Mouse (Mus musculus): Measurements from ENCODE around the gene Arhgap17. TPM values are rescaled to one million over a fixed set of nuclear protein-coding genes. Genes with fewer than 3 reads are reported as not detected.

The Arhgap17 gene
- total RNA-seq, 2 experiments from 2014 or later = 23.2 to 79.4 TPM

DNA sequence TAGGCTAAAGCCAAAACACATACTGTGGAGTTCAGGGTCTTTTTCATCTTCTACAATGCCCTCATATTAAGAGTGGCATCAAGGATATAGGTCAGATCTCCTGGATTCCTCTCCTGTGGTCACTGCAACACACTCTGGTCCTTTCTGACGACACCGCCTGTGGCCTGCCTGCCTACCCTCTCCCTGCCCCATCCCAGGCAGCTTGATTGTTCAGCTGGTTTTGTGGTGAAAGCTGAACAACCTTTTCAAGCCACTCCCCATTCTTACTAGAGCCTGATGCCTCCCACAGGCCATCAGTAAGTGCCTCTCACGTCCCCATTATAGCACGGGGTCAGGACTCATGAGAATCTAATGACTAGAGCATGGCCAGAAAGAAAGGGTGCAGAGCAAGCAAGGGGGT, 80.5 kb downstream of the Arhgap17 start:
- no peak for ATAC-seq (replicated peaks; ENCODE audit: poor library complexity)

DNA sequence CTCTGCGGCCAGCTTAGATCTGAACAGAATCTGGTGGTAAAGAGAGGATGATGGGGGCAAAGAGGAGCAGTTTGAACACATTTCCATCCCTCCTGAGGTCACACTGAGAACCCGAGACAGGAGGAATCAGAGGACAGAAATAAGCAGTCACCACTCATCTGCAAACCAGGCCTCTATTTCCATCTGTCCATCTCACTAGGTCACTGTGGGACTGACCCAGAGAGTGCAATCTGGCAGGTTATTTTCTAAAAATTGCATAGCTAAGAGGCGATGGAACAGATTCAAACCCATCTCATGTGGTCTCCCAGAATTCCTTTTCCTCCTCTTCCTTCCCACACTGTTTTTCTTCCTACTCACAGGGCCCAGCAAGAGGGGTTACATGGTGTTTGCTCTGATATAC, 81.8 kb downstream of the Arhgap17 start:
- ATAC-seq (replicated peaks; ENCODE audit: poor library complexity) = no peak

DNA sequence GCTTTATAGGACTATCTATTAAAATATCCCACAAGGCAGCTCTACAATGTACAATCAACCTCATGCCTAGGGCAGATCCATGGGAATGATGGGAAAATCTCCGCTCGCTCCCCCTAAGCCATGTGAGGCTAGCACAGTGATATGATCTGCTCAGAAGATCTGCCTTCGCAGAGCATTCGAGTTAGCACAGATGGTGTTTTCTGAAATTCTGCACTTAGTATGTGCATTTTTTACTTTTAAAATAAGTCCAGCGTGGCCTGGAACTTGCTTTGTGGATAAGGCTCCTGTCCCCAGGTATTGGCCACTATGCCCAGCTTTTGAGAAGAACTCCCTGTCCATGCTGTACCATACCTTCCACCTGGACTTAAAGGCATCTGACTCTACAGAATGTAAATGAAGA, 83.8 kb downstream of the Arhgap17 start:
- ATAC-seq (replicated peaks; ENCODE audit: poor library complexity) = no peak

DNA sequence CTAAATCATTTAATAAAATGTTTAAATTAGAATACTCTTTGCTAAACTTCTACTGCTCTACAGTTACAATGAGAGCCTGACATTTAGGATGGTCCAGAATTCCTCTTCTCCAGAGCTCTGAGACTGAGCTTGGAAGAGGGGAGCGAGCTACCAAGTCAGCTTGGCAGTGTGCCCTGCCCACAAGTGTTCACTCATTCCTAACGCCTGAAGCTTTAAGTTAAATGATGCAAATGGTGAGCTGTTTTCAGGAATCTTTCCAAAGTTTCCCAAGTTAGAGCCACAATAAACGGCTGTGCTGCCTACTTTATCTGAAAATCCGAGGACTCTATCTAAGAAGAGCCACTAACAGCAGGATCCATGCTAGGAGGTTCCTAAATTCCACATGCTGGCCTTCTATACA, 85.9 kb downstream of the Arhgap17 start:
- ATAC-seq (replicated peaks; ENCODE audit: poor library complexity) = no peak

DNA sequence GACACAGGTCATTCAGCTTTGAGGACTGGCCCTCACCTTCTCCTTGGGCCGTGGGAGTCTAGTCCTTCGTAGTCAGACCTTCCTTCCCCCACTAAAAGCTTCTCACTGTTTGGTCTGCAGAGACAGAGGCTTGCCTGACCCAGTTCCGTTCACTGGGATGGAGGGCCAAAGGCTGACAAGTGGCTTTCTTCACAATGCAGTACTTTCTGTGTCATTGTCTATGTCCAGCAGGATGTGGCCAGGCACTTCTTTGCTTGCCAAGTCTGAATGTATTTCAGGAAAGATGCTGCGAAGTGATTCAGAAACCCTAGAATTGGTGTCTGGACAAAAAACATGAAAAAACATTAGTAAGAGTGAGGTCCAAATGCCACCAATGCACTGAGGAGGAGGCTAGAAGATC, 89.9 kb downstream of the Arhgap17 start:
- ATAC-seq (replicated peaks; ENCODE audit: poor library complexity) = no peak

DNA sequence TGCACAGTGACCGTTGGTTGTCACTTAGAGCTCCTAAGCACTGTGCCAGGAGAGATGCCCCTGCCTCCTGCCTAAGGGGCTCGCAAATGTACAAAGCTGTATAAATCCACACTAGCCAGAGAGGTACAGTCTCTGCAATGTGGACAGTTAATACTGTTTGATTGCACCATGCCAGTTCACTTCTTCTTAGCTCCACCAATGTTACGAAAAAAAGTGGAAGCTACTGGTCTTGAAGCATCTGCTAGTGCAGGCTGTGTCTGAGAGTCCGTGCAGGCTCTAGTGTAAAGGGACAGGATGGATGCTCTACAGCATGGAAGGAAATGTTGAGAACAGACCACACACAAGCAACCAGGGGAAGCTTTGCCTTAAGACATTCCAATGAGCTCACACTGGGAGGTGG, 93.1 kb downstream of the Arhgap17 start:
- ATAC-seq (replicated peaks; ENCODE audit: poor library complexity) = peak; percentile 80

DNA sequence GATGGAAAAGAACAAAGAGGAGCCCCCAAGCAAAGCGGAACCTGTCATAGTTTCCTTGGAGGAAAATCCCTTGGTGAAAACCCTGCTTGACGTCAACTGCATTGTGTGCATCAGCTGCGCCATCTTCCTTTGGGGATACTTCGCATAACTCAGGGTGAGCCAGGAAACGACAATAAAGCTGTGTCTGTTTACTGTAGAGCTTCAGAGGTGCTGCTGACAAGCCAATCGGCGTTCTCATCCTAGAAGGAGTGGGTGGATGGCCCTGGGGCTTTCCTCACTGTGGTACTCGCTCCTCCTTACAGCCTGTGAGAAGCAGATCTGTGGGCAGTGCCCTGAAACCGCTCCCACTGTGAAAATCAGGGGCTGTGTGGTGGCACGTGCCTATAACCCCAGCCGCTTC, 96.7 kb downstream of the Arhgap17 start:
- ATAC-seq (replicated peaks; ENCODE audit: poor library complexity) = no peak

DNA sequence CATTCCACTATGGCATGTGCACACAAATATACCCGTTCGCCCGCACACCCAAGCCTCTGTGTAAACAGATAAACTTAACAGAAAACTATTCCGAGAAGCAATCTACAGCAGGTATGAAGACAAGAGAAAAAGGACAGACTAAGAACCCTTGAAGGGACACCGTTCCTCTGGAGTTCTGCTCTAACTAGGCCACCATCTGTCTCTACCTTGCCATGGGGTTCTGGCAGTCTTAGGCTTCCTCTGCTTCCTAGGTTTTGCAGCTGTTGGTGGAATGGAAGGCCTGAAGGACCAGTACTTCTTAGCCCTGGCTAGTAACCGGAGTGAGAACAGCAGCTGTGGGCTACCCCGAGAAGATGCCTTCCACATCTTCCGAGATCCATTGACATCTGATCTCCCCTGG, 111.6 kb downstream of the Arhgap17 start:
- ATAC-seq (replicated peaks; ENCODE audit: poor library complexity) = no peak

DNA sequence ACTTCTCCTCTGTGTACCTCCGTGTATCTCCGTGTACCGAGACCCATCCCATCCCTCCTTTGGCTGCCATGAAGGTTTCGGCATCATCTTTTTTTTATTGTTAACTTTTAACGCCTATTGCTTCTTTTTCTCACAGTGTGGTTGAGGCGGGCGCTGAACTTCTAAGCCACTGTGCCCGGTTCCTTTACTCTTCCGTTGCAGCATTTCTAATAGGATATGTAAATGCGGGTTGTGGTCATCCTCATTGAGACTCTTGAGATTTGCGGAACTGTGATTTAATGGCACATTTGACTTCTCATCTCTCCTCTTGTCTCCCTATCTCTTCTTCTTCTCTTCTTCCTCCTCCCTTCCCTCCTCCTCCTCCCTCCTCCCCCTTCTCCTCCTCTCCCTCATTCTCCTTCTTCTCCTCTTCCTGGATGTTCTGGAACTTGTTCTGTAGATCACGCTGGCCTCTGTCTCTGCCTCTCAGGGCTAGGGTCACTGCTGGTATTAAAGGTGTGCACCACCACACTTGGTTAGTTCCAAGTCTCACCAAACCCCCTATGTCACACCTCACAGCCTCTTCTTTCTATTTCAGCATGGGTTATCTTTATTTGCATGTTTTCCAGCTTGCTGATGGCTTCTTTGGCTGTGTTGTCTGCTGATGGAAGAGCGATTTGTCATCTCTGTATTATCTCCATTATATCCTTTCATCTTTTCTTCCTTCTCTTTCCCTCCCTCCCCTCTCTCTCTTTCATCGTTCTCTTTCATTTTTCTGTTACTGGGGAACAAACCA, 115.3 kb downstream of the Arhgap17 start:
- no peak for ATAC-seq (replicated peaks; ENCODE audit: poor library complexity)

DNA sequence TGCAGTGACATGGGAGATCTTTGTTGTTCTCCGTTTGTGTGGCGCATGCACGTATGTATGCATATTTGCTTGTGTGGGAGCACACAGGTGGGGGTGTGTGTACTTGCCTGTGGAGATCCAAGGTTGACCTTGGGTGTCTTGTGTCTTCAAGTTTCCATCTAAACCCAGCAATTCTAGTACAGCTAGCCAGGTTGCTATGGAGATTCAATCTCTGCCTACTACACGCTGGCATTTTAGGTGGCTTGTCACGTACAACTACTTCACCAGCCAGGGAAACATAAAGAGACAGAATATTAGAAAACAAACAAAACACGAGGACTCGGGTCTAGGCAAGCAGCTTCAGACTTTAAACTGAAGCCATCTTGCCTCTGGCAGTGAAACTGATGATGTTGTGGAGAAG, 116.3 kb downstream of the Arhgap17 start:
- ATAC-seq (replicated peaks; ENCODE audit: poor library complexity) = no peak

DNA sequence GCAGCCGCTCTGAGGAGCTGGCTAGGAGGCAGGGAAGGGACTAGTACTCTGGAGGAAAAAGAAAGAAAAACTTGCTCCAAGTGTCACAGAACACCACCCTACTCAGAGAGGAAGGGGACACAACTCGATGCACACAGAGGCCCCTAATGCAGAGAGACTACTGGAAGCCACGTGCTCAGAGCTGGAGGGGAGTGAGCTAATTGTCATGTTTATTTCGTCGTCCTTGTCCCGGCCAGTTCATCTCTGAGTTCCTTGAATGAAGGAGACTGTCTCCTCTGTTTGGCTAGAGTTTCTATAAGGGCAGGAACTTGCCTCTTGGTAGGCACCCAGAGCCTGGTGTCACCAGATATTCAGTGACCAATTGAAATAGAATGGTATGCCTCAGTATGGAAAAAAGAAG, 118.4 kb downstream of the Arhgap17 start:
- ATAC-seq (replicated peaks; ENCODE audit: poor library complexity) = no peak

DNA sequence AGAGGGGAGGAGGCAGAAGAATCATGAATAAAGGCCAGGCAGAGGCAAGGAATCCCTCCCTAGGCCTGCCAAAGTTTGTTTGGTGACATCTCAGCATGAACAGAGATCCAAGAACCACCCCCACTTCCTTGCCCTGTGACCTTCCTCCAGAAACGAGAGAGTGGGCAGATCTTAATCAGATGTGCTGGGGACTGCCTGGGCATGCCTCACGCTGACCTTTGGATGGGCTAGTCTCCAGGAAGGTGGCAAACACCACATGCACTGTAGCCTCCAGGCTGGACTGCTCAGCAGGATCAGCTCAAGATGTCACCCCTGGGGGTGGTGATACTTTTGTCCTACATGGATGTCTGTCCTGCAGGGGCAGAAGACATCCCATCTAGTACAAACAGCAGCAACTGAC, 121.5 kb downstream of the Arhgap17 start:
- ATAC-seq (replicated peaks; ENCODE audit: poor library complexity) = no peak

DNA sequence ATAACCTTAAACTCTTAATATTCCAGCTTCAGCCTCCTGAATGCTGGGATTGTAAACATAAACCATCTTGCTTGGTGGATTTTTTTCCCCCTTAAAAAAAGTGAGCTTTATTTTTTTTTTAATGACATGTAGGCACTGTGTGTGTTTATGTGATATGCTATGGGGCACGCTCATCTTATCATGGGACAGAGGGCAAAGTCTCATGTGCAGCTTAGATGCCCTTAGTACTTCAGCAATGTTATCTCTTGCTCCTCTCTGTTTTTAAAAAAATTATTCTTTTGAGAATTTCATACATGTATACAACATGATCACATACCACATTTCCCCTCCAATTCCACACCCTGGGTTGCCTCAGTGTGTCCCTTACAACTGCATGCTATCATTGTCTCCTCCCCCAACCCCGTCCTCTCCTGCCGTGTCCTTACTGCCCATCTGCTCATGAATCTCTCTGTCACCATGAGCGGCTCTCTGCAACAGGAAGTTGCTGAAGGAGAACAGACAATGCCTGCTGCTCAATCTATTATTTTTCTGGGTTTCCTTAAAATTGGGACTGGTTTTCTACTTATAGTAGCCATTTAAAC, 123.1 kb downstream of the Arhgap17 start:
- ATAC-seq (replicated peaks; ENCODE audit: poor library complexity) = peak; percentile 56

DNA sequence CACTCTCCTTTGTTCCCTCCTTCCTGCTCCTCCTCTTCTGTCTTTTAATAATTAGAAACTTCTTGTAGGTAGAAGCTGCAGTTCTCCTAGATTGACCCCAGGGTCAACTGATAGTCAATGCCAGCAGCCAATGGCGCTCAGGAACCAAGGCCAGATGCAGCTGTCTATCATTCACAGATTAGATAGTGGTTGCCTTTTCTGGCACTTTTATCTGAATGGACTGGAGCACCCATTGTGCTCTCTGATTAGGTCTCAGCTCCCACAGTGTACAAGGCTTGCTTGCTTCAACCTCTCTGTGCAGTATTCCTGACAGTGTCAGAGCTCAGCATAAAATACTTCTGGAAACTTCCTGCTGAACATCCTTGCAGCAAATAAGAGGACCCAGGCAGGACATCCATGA, 124.9 kb downstream of the Arhgap17 start:
- peak; percentile 15; the same call in 1 of the 2 replicates for ATAC-seq (replicated peaks; ENCODE audit: poor library complexity)

DNA sequence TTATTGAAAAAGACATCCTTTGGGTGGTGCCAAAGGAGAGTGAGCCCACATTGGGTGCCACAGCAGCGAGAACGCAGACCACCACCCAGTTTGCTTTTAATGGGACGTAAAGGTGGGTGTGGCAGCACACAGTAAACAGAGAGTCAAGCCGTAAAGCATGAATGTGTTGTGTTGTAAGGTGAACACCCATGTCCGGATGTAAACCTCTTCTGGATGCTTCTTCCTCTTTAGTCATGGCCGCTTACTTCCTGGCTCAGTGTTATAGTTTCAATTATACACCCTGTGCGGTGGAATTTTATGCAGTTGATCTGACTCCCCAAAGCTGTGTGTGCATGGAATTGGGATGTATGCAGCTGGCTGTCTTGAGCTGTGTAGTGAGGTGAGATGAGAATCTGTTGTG, 127.5 kb downstream of the Arhgap17 start:
- peak; percentile 24; the same call in 1 of the 2 replicates for ATAC-seq (replicated peaks; ENCODE audit: poor library complexity)

DNA sequence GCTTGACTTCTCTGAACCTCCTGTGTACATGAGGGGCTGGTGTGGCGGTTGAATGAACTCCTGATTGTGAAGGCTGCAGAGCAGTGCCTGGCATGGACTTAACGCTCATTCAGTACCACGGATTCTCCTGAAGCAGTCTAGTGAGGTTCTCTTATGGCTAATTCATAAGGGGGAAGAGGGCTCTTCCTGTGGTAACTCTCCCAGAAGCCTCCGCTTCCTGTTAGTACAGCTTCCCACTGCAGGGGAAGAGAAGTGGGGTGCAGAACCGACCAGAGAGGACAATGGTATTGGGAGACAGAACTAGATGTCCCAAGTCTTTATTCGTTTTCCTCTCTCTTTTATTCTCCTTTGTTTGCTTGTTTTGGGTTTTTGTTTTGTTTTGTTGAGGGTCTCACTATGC, 129.7 kb downstream of the Arhgap17 start:
- peak; percentile 59 for ATAC-seq (replicated peaks; ENCODE audit: poor library complexity)

DNA sequence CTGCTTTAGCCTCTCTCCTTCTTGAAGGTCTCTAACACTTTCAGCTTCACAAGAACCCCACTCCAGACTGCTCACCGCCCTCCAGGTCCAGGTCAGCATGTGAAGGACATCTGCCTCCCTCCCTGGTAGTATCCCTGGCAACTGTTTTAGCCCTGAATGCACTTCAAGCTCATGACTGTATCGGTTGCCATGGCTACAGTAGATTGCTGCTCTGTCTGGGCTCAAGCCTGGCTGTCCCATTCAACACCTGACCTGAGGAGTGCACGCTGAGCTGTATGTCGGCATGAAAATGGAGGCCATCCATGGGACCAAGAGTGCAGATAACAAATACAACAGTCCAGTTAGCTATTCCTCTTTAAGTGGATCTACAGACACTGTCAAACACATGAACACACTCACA, 131.1 kb downstream of the Arhgap17 start:
- no peak for ATAC-seq (replicated peaks; ENCODE audit: poor library complexity)

DNA sequence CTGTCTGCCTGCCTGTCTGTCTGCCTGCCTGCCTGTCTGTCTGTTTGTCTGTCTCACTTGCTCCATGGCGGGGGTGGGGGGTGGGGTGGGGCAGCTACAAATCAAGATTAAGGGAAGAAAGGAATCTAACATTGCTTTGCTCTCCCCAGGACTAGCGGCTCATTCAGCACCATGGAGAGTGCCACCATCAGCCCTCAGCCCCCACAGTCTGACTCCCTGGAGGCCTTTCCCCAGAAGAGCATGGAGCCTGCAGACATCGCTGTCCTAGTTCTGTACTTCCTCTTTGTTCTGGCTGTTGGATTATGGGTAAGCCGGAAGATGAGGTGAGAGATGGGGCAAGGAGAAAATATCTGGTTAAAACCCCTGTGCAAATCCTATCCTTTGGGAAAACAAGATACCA, 134.3 kb downstream of the Arhgap17 start:
- peak; percentile 90 for ATAC-seq (replicated peaks; ENCODE audit: poor library complexity)

Other genes with a start within 250 kb of the Arhgap17 start
- gene Tnrc6a, start 246.0 kb downstream of the Arhgap17 start, total RNA-seq (2015) = 20.9 and 29.3 TPM in 2 replicates
- 20.2 and 51.3 TPM in 2 replicates for gene Tnrc6a, start 246.0 kb downstream of the Arhgap17 start, total RNA-seq (2017)
- 1.3 and 1.7 TPM in 2 replicates for gene Slc5a11, start 155.1 kb downstream of the Arhgap17 start, total RNA-seq (2015)
- 5.6 and 21.3 TPM in 2 replicates for gene Slc5a11, start 155.1 kb downstream of the Arhgap17 start, total RNA-seq (2017)
- gene Lcmt1, start 131 bp downstream of the Arhgap17 start, total RNA-seq (2015) = 35.9 and 43.6 TPM in 2 replicates
- gene Lcmt1, start 131 bp downstream of the Arhgap17 start, total RNA-seq (2017) = 45.4 and 48.0 TPM in 2 replicates
- gene Aqp8, start 92.4 kb upstream of the Arhgap17 start, total RNA-seq (2015) = not detected in 2 replicates
- gene Aqp8, start 92.4 kb upstream of the Arhgap17 start, total RNA-seq (2017) = not detected in 2 replicates
- 0.07 TPM in 1 of 2 replicates, not detected in the other for gene Zkscan2, start 130.5 kb upstream of the Arhgap17 start, total RNA-seq (2015)
- gene Zkscan2, start 130.5 kb upstream of the Arhgap17 start, total RNA-seq (2017) = not detected in 2 replicates

Data from megakaryocyte progenitor cell, adult 5-6 weeks (primary cell).